Mouse (Mus musculus) kidney, embryonic 14.5 days (tissue): ENCODE results near the gene Cog2. TPM values are rescaled to one million over a fixed set of nuclear protein-coding genes. Genes with fewer than 3 reads are reported as not detected.

ENCODE experiments used
- ATAC-seq: fragments of 200-750 bp; cut with Nextera tagmentation; 2 replicates; pipeline ENCODE4 v1.8.0; 2017; ENCODE audit warnings: moderate number of reproducible peaks, mild to moderate bottlenecking, moderate TSS enrichment, moderate library complexity; ENCODE audit not compliant: low FRiP score, low TSS enrichment
- H3K27ac ChIP-seq: fragments of 300-500 bp; sonication (generic); 2 replicates; pipeline ENCODE4 v1.5.1; 2014; ENCODE audit warnings: low read depth, mild to moderate bottlenecking, low read length, moderate library complexity, mixed read lengths
- H3K27me3 ChIP-seq: fragments of 300-500 bp; sonication (generic); 2 replicates; pipeline ENCODE4 v1.6.1; 2014; ENCODE audit warnings: mild to moderate bottlenecking, low read length; ENCODE audit not compliant: control insufficient read depth, insufficient read depth
- H3K36me3 ChIP-seq: fragments of 300-500 bp; sonication (generic); 2 replicates; pipeline ENCODE4 v1.6.1; 2014; ENCODE audit warnings: low read length, mixed read lengths; ENCODE audit not compliant: control insufficient read depth, insufficient read depth
- H3K4me1 ChIP-seq: fragments of 300-500 bp; sonication (generic); 2 replicates; pipeline ENCODE4 v1.6.1; 2014; ENCODE audit warnings: low read length, mixed read lengths; ENCODE audit not compliant: control insufficient read depth, insufficient read depth
- H3K4me2 ChIP-seq: fragments of 300-500 bp; sonication (generic); replicated peaks from 2 replicates; pipeline ENCODE4 v1.6.1; 2014; ENCODE audit warnings: low read depth, mild to moderate bottlenecking, low read length
- H3K4me3 ChIP-seq: fragments of 300-500 bp; sonication (generic); 2 replicates; pipeline ENCODE4 v1.5.1; 2014; ENCODE audit warnings: mild to moderate bottlenecking, low read length
- H3K9ac ChIP-seq: fragments of 300-500 bp; sonication (generic); 2 replicates; pipeline ENCODE4 v1.6.1; 2014; ENCODE audit warnings: low read depth, mild to moderate bottlenecking, low read length, moderate library complexity
- H3K9me3 ChIP-seq: fragments of 300-500 bp; sonication (generic); 2 replicates; pipeline ENCODE4 v1.6.1; 2016; ENCODE audit warnings: low read length; ENCODE audit not compliant: control insufficient read depth
- WGBS: fragments of 180-500 bp; shearing (Covaris S2); extraction: QIAGEN DNeasy Blood & Tissue Kit; methylation state at CpG from one replicate; pipeline ENCODE4 v1.1.7; 2014; 5-methylcytosine and 5-hydroxymethylcytosine counted together
- polyA plus RNA-seq: library from polyadenylated mRNA; unstranded; fragments of >200 nt; fragmentation: Nextera tagmentation; extraction: Ambion mirVana; gene quantifications from 2 replicates; pipeline ENCODE4 v1.2.1, GENCODE M21; 2014

The Cog2 gene
- polyA plus RNA-seq, 1 experiment from 2014 or later, result 36.6 TPM

GRCm38 (mm10) chr8:124586556-124586955 is 66.0 kb downstream of the Cog2 start:
- Histone ChIP-seq H3K9ac (no peak overlapping the region), H3K27ac (no peak overlapping the region)
- ATAC-seq, result no peak

DNA sequence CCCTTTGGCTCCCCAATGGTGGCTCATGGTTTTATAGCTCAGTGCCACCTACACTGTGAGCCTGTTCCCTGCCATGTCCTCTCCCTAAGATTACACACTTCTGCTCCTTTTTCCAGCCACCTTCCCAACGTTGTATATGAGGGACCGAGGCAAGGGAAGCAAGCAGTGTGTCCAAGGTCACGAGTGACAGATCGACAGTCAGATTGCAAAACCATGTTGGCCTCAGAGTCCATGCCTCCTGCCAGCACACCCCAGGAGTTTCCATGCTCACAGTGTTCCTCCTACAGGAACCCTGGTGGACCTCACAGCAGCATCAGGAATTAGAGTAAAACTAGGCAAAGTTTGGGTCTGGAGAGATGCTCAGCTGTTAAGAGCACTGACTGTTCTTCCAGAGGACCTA is 68.8 kb downstream of the Cog2 start:
- ATAC-seq, result no peak
- H3K4me1 ChIP-seq, result no peaks in the 10 kb centered on the region
- H3K36me3 ChIP-seq, result no peaks in the 10 kb centered on the region
- WGBS, result 77% methylated on average over 4 of the region's 4 CpGs
- no peaks in the 10 kb centered on the region for H3K27me3 ChIP-seq
- H3K9ac ChIP-seq, result no peak overlapping the region
- H3K27ac ChIP-seq, result no peak overlapping the region
- H3K4me2 ChIP-seq, result no peak overlapping the region
- H3K9me3 ChIP-seq, result no peaks in the 10 kb centered on the region
- H3K4me3 ChIP-seq, result no peak overlapping the region

More at GRCm38 (mm10) chr8:124586556-124586955, 66.0 kb downstream of the Cog2 start:
- Histone ChIP-seq H3K4me2 (no peak overlapping the region), H3K9me3 (no peaks in the 10 kb centered on the region), H3K4me3 (no peak overlapping the region), H3K36me3 (no peaks in the 10 kb centered on the region), H3K4me1 (no peaks in the 10 kb centered on the region), H3K27me3 (no peaks in the 10 kb centered on the region)
- WGBS, result 81% methylated on average over 2 of the region's 2 CpGs

Other genes starting within 250 kb of the Cog2 start
- gene Pgbd5, start 81.1 kb upstream of the Cog2 start, polyA plus RNA-seq, result 0.61 and 1.1 TPM in 2 replicates
- 0.27 and 0.28 TPM in 2 replicates for gene Agt, start 48.9 kb downstream of the Cog2 start, polyA plus RNA-seq
- 0.08 TPM in 1 of 2 replicates, not detected in the other for gene Capn9, start 55.3 kb downstream of the Cog2 start, polyA plus RNA-seq
- 28.1 and 38.8 TPM in 2 replicates for gene 2310022B05Rik, start 142.6 kb downstream of the Cog2 start, polyA plus RNA-seq
- 36.3 and 57.1 TPM in 2 replicates for gene Ttc13, start 201.2 kb downstream of the Cog2 start, polyA plus RNA-seq
- 30.9 and 32.2 TPM in 2 replicates for gene Arv1, start 201.4 kb downstream of the Cog2 start, polyA plus RNA-seq
- gene Fam89a, start 231.1 kb downstream of the Cog2 start, polyA plus RNA-seq, result 6.2 and 6.8 TPM in 2 replicates